9 mouse cellular contexts compared by ENCODE assay signal in the genomic region with DNA sequence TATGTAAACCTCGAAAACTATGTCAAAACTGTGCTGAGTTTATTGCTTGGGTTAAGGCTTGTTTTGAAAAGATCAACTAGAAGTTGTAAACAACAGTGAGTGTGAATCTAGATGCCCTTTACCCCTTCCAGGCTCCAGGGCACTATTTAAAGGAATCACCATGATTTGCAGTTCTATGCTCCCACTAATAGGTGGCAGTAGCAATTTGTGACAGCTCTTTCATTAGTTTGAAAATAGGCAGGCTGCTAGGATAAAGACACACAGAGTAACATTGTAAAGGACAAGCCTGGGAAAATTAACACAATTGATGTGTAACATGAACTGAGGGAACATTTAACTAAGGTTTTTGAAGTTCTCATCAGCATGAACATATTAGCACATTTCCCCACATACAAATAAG.
DNase-seq lines count a peak whose midpoint lies in the region; ATAC-seq and TF ChIP-seq lines count a peak whose summit lies in the region.
"Had no signal": no experiment of that assay in that cellular context is flagged by ENCODE, and none has a peak within 500 bp of the region (broad histone marks: within the 10 kb centered on the region; RNA-seq: fewer than 3 reads in every experiment).

No protein-coding gene starts in this region.

- H3K9me3 ChIP-seq in heart, postnatal 0 days (replicated peaks; ENCODE audit: control insufficient read depth, low read length) = no peaks in the 10 kb centered on the region
- no peaks in the 10 kb centered on the region for H3K9me3 ChIP-seq in heart, embryonic 12.5 days (replicated peaks)
- no peaks in the 10 kb centered on the region for H3K9me3 ChIP-seq in lung, embryonic 16.5 days (ENCODE audit: control insufficient read depth, low read length)
- no peaks in the 10 kb centered on the region for H3K9me3 ChIP-seq in midbrain, embryonic 14.5 days (ENCODE audit: control insufficient read depth, low read length)

- H3K36me3 ChIP-seq in heart, postnatal 0 days (replicated peaks; ENCODE audit: control insufficient read depth, insufficient read depth, low read length) = no peaks in the 10 kb centered on the region
- H3K36me3 ChIP-seq in heart, embryonic 12.5 days = no peaks in the 10 kb centered on the region
- no peaks in the 10 kb centered on the region for H3K36me3 ChIP-seq in lung, embryonic 16.5 days (ENCODE audit: control insufficient read depth, insufficient read depth, low read length)
- H3K36me3 ChIP-seq in midbrain, embryonic 14.5 days (ENCODE audit: control insufficient read depth, insufficient read depth, low read length) = no peaks in the 10 kb centered on the region

- H3K27ac ChIP-seq in heart, postnatal 0 days (ENCODE audit: low read depth) = no peak overlapping the region
- no peak overlapping the region for H3K27ac ChIP-seq in heart, embryonic 12.5 days (ENCODE audit: poor library complexity, severe bottlenecking)
- H3K27ac ChIP-seq in lung, embryonic 16.5 days (ENCODE audit: low read length) = no peak overlapping the region
- H3K27ac ChIP-seq in midbrain, embryonic 14.5 days (replicated peaks; ENCODE audit: low read depth, low read length) = no peak overlapping the region

- peak; percentile 48 for DNase-seq in heart, postnatal 0 days (ENCODE audit: low spot score)
- DNase-seq in lung, postnatal 14 days = no peak
- DNase-seq in brain, embryonic 14.5 days (ENCODE audit: low read depth) = peak; percentile 82
- peak; percentile 60 for DNase-seq in midbrain, embryonic 14.5 days
- no peak for DNase-seq in adrenal gland, postnatal 36 days
- DNase-seq in layer of hippocampus, adult 8-10 months (ENCODE audit: low spot score in 2 of 2) = no peak
- DNase-seq: layer of hippocampus, adult 9-11 months had no signal

- H3K27me3 ChIP-seq in heart, postnatal 0 days (ENCODE audit: control insufficient read depth, insufficient read depth, low read length) = no peaks in the 10 kb centered on the region
- H3K27me3 ChIP-seq in heart, embryonic 12.5 days (replicated peaks) = no peaks in the 10 kb centered on the region
- no peaks in the 10 kb centered on the region for H3K27me3 ChIP-seq in lung, embryonic 16.5 days (ENCODE audit: control insufficient read depth, insufficient read depth, low read depth, low read length)
- H3K27me3 ChIP-seq in midbrain, embryonic 14.5 days (ENCODE audit: control insufficient read depth, insufficient read depth, low read length) = peaks cover 33% of the 10 kb centered on the region; the same call in 1 of the 2 replicates

- H3K9ac ChIP-seq in heart, postnatal 0 days (replicated peaks; ENCODE audit: low read depth, low read length) = no peak overlapping the region
- H3K9ac ChIP-seq in heart, embryonic 12.5 days = no peak overlapping the region
- H3K9ac ChIP-seq in lung, embryonic 16.5 days (ENCODE audit: low read length) = no peak overlapping the region
- H3K9ac ChIP-seq in midbrain, embryonic 14.5 days (replicated peaks; ENCODE audit: low read length) = no peak overlapping the region

- peak; percentile 70 for TF ChIP-seq CTCF in heart, postnatal 0 days (IDR thresholded peaks at IDR 0.05; ENCODE audit: low read depth)
- peak; percentile 35; the same call in 1 of the 2 replicates for TF ChIP-seq CTCF in brain, embryonic 14.5 days (IDR thresholded peaks at IDR 0.05; ENCODE audit: borderline replicate concordance, extremely low read depth, insufficient read depth, insufficient read length)

- no peak for TF ChIP-seq POLR2A in brain, embryonic 14.5 days (IDR thresholded peaks at IDR 0.05; ENCODE audit: borderline replicate concordance, extremely low read depth, insufficient read depth, insufficient read length, poor library complexity, severe bottlenecking)

- H3K4me1 ChIP-seq in heart, postnatal 0 days (ENCODE audit: control insufficient read depth, insufficient read depth) = no peaks in the 10 kb centered on the region
- no peaks in the 10 kb centered on the region; the same call in 1 of the 2 replicates for H3K4me1 ChIP-seq in heart, embryonic 12.5 days (replicated peaks)
- H3K4me1 ChIP-seq in lung, embryonic 16.5 days (replicated peaks; ENCODE audit: control insufficient read depth, insufficient read depth, low read length) = no peaks in the 10 kb centered on the region
- H3K4me1 ChIP-seq in midbrain, embryonic 14.5 days (ENCODE audit: control insufficient read depth, insufficient read depth, low read length) = no peaks in the 10 kb centered on the region

- ATAC-seq in heart, postnatal 0 days (ENCODE audit: insufficient read depth, low read depth) = no peak; the same call in 1 of the 2 replicates
- ATAC-seq in heart, embryonic 12.5 days (ENCODE audit: insufficient number of reproducible peaks, low FRiP score) = no peak
- ATAC-seq in lung, embryonic 16.5 days (ENCODE audit: low read depth) = peak; percentile 44; the same call in 1 of the 2 replicates
- ATAC-seq in midbrain, embryonic 14.5 days (ENCODE audit: low FRiP score, low TSS enrichment) = no peak; the same call in 1 of the 2 replicates

- 35% methylated on average over 1 of the region's 1 CpGs for WGBS in heart, postnatal 0 days
- 11% methylated on average over 1 of the region's 1 CpGs for WGBS in heart, embryonic 12.5 days
- 28% methylated on average over 1 of the region's 1 CpGs for WGBS in lung, embryonic 16.5 days
- WGBS in midbrain, embryonic 14.5 days = 29% methylated on average over 1 of the region's 1 CpGs

- H3K4me3 ChIP-seq in heart, postnatal 0 days (ENCODE audit: low read depth, low read length) = no peak overlapping the region
- H3K4me3 ChIP-seq in heart, embryonic 12.5 days = no peak overlapping the region
- H3K4me3 ChIP-seq in lung, embryonic 16.5 days (ENCODE audit: low read length) = no peak overlapping the region
- H3K4me3 ChIP-seq in midbrain, embryonic 14.5 days (replicated peaks; ENCODE audit: low read depth, low read length) = no peak overlapping the region

- no peak overlapping the region for H3K4me2 ChIP-seq in heart, postnatal 0 days (ENCODE audit: low read depth, low read length)
- H3K4me2 ChIP-seq in heart, embryonic 12.5 days = no peak overlapping the region
- H3K4me2 ChIP-seq in lung, embryonic 16.5 days (ENCODE audit: low read depth, low read length) = no peak overlapping the region
- no peak overlapping the region for H3K4me2 ChIP-seq in midbrain, embryonic 14.5 days (ENCODE audit: low read length)

- no peak for TF ChIP-seq EP300 in heart, postnatal 0 days (IDR thresholded peaks at IDR 0.05; ENCODE audit: low read depth)

Comparison
In these comparisons a context has a peak if more than half of its experiments do, and no peak if none do; other contexts are left out.
1. DNase-seq: peak in heart, postnatal 0 days (single experiment), brain, embryonic 14.5 days (single experiment) and midbrain, embryonic 14.5 days (single experiment); none in lung, postnatal 14 days (single experiment), adrenal gland, postnatal 36 days (0 of 2) and layer of hippocampus, adult 8-10 months (0 of 2).